Mouse (Mus musculus) heart, embryonic 13.5 days (tissue): Measurements from ENCODE around the gene Lrrc3. TPM values are rescaled to one million over a fixed set of nuclear protein-coding genes. Genes with fewer than 3 reads are reported as not detected.

Experiments used
- ATAC-seq: fragments of 200-750 bp; cut with Nextera tagmentation; 2 replicates; pipeline ENCODE4 v1.8.0; 2017; ENCODE audit warnings: moderate TSS enrichment; ENCODE audit not compliant: insufficient number of reproducible peaks, low FRiP score, low TSS enrichment; ENCODE audit errors: extremely low read depth
- H3K27ac ChIP-seq: fragments of 300-500 bp; sonication (generic); replicated peaks from 2 replicates; pipeline ENCODE4 v1.5.1; 2015; ENCODE audit warnings: moderate library complexity, mild to moderate bottlenecking, inconsistent platforms
- H3K27me3 ChIP-seq: fragments of 300-500 bp; sonication (generic); replicated peaks from 2 replicates; pipeline ENCODE4 v1.6.1; 2015; ENCODE audit warnings: mild to moderate bottlenecking, inconsistent platforms
- H3K36me3 ChIP-seq: fragments of 300-500 bp; sonication (generic); 2 replicates; pipeline ENCODE4 v1.6.1; 2015; ENCODE audit warnings: mild to moderate bottlenecking, inconsistent platforms
- H3K4me1 ChIP-seq: fragments of 300-500 bp; sonication (generic); 2 replicates; pipeline ENCODE4 v1.6.1; 2015; ENCODE audit warnings: inconsistent platforms
- H3K4me2 ChIP-seq: fragments of 300-500 bp; sonication (generic); 2 replicates; pipeline ENCODE4 v1.6.1; 2015; ENCODE audit warnings: inconsistent platforms, mild to moderate bottlenecking, moderate library complexity
- H3K4me3 ChIP-seq: fragments of 300-500 bp; sonication (generic); 2 replicates; pipeline ENCODE4 v1.5.1; 2015; ENCODE audit warnings: moderate library complexity, mild to moderate bottlenecking, inconsistent platforms
- H3K9ac ChIP-seq: fragments of 300-500 bp; sonication (generic); 2 replicates; pipeline ENCODE4 v1.6.1; 2015; ENCODE audit warnings: inconsistent platforms, mild to moderate bottlenecking, moderate library complexity
- H3K9me3 ChIP-seq: fragments of 300-500 bp; sonication (generic); 2 replicates; pipeline ENCODE4 v1.6.1; 2016; ENCODE audit warnings: inconsistent platforms
- WGBS: fragments of 180-500 bp; shearing (Covaris S2); methylation state at CpG from one replicate; pipeline ENCODE4 v1.1.7; 2015; ENCODE audit warnings: mixed read lengths; 5-methylcytosine and 5-hydroxymethylcytosine counted together
- polyA plus RNA-seq: library from polyadenylated mRNA; unstranded; fragments of >200 nt; fragmentation: Nextera tagmentation; extraction: Ambion mirVana; gene quantifications from 2 replicates; pipeline ENCODE4 v1.2.1, GENCODE M21; 2015

The Lrrc3 gene
- polyA plus RNA-seq, 1 experiment from 2014 or later, result 1.8 TPM

- Histone ChIP-seq H3K4me3 (peak overlapping the region; percentile 66), H3K9ac (peak overlapping the region; percentile 80), H3K27me3 (peaks cover 26% of the 10 kb centered on the region), H3K9me3 (0 out of 2 replicates have a peak, but pooled peaks cover 3% of the 10 kb centered on the region), H3K36me3 (no peaks in the 10 kb centered on the region), H3K4me1 (peaks cover 10% of the 10 kb centered on the region; the same call in 1 of the 2 replicates), H3K4me2 (peak overlapping the region; percentile 87), H3K27ac (no peak overlapping the region)
- ATAC-seq, result no peak
- WGBS, result 4% methylated on average over 14 of the region's 14 CpGs
Observed at GRCm38 (mm10) chr10:77901871-77902210, 495 bp downstream of the Lrrc3 start.

DNA sequence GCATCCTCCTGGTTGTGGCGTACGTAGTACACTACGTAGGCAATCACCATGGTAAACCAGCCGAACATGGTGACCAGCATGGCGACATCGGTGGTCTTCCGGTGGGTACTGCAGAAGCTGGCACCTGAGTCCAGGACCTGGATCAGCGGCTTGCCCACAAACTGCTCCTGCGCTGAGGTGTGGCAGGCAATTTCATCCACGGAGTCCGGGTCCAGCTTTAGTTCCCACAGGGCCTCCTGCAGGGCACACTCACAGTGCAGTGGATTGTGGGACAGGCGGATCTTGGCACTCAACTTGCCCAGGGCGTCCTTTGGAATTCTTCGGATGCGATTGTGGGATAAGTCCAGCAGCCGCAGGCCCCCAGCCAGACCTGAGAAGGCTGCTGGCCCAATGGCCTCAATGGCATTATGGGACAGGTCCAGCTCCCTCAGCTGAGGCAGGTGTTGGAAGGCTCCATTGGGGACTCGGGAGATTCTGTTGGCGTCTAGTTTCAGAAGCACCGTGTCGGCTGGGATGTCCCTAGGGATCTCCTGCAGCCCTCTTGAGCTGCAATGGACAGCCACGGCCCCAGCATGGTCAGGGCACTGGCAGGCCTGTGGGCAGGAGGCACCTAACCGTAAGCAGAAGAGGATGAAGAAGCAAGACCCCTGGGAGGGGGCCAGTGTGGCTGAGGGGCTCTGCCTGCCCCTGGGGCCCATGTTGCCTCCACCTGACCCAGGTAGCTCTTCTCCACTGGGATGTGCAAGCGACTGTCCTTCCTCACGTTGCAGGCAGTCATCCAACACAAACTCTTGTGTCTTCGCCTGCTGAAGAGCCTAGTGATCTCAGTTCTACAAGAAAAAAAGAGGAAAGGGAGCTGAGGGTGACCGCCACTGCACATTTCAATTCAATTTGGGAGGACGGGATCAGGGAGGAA lies 1.2 kb downstream of the Lrrc3 start:
- WGBS, result 81% methylated on average over 27 of the region's 27 CpGs
- no peaks in the 10 kb centered on the region for H3K36me3 ChIP-seq
- H3K27ac ChIP-seq, result no peak overlapping the region
- H3K4me2 ChIP-seq, result peak overlapping the region; percentile 87
- peaks cover 10% of the 10 kb centered on the region; the same call in 1 of the 2 replicates for H3K4me1 ChIP-seq
- H3K9ac ChIP-seq, result no peak overlapping the region
- no peak for ATAC-seq
- H3K4me3 ChIP-seq, result peak overlapping the region; percentile 66
- H3K9me3 ChIP-seq, result no peaks in the 10 kb centered on the region
- H3K27me3 ChIP-seq, result peaks cover 26% of the 10 kb centered on the region

GRCm38 (mm10) chr10:77900126-77900525 lies 2.2 kb downstream of the Lrrc3 start:
- Histone ChIP-seq H3K36me3 (no peaks in the 10 kb centered on the region), H3K4me1 (peaks cover 10% of the 10 kb centered on the region; the same call in 1 of the 2 replicates), H3K9me3 (no peaks in the 10 kb centered on the region), H3K27ac (no peak overlapping the region), H3K9ac (no peak overlapping the region), H3K4me3 (no peak overlapping the region), H3K4me2 (no peak overlapping the region), H3K27me3 (peaks cover 26% of the 10 kb centered on the region)
- ATAC-seq, result no peak
- 73% methylated on average over 7 of the region's 7 CpGs for WGBS

- no peaks in the 10 kb centered on the region for H3K36me3 ChIP-seq
- H3K27me3 ChIP-seq, result peaks cover 15% of the 10 kb centered on the region
- 40% methylated on average over 5 of the region's 5 CpGs for WGBS
- H3K9me3 ChIP-seq, result no peaks in the 10 kb centered on the region
- no peak overlapping the region for H3K27ac ChIP-seq
- H3K9ac ChIP-seq, result no peak overlapping the region
- no peak for ATAC-seq
- no peaks in the 10 kb centered on the region for H3K4me1 ChIP-seq
- H3K4me3 ChIP-seq, result no peak overlapping the region
- no peak overlapping the region for H3K4me2 ChIP-seq
Observed at GRCm38 (mm10) chr10:77895562-77895961, 6.8 kb downstream of the Lrrc3 start.

DNA sequence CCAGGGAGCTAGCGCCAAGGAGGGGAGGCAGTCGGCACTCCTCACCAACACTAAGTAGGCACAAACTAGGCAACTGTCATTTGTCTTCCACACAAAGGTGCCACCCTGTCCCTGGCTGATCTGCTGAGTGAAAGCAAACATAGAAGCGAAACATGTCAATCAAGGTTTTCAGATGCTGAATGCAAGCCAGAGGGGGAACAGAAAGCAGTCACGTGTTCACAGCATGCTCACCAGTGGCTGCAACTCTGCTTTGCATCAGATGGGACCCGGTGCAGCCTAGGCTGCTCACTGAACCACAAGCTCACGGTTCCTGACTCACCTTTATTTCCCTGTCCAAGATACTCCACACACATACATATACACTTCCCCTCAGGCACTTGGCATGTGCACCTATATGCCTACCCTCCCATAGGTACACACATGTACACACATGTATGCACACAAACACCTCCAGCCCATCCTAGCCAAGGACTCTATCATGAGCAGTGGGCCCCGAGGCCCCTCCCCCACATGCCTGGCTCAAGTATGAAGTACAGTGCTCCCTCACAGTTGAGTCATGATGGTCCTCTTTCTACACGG lies 11.3 kb downstream of the Lrrc3 start:
- no peak overlapping the region for H3K9ac ChIP-seq
- no peak overlapping the region for H3K27ac ChIP-seq
- WGBS, result 72% methylated on average over 8 of the region's 8 CpGs
- no peaks in the 10 kb centered on the region for H3K4me1 ChIP-seq
- H3K9me3 ChIP-seq, result 0 out of 2 replicates have a peak, but pooled peaks cover 5% of the 10 kb centered on the region
- peaks cover 15% of the 10 kb centered on the region for H3K27me3 ChIP-seq
- no peak overlapping the region for H3K4me3 ChIP-seq
- ATAC-seq, result no peak
- no peaks in the 10 kb centered on the region for H3K36me3 ChIP-seq
- H3K4me2 ChIP-seq, result no peak overlapping the region

DNA sequence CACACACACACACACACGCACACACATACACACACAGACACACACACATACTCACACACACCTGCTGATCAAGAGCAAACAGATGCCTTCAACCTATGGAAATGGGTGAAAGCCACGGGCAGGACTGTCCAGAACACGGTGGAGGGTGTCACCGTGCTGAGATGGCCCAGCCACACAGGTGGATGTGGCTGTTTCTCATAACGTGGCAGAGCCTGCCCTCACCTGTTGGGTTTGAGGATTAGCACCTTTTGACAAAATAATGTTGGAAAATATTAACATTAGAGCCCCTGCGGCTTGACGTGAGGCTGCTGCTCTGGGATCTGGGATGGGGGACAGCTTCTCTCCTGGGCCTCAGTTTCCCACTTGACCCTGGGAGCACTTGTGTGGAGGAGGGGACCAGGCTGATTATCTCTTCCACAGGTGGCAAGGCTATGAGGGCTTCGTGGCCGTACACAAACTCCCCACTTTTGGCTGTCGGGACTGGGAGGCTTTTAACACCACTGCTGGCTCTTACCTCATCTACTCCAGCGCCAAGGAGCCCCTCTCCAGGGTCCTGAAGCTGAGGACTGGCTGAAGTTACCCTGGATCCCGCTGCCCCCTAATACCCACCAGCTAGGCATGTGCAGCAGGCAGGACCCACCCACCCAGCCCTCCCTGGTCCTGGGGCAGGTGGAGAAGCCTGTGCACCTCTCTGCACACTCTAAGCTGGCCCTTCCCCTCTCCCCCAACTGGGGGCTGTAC lies 16.2 kb downstream of the Lrrc3 start:
- ATAC-seq, result no peak

DNA sequence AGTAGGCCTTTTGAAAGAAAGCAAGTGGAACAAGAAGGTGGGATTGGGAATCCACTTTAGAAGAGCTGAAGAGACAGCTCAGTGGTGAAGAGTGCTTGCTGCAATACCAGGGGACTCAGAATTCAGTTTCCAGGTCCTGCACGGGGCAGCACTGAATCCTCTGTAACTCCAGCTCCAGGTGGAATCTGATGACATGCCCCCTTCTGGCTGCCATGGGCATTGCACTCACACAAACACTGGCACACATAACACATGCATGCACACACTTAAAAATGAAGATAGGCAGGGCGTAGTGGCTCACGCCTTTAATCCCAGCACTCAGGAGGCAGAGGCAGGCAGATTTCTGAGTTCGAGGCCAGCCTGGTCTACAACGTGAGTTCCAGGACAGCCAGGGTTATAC lies 19.8 kb downstream of the Lrrc3 start:
- H3K4me3 ChIP-seq, result no peak overlapping the region
- peaks cover 12% of the 10 kb centered on the region for H3K27me3 ChIP-seq
- no peak overlapping the region for H3K4me2 ChIP-seq
- H3K27ac ChIP-seq, result no peak overlapping the region
- no peak overlapping the region for H3K9ac ChIP-seq
- no peaks in the 10 kb centered on the region for H3K36me3 ChIP-seq
- ATAC-seq, result no peak
- H3K4me1 ChIP-seq, result no peaks in the 10 kb centered on the region
- 78% methylated on average over 5 of the region's 5 CpGs for WGBS
- H3K9me3 ChIP-seq, result no peaks in the 10 kb centered on the region

More for the DNA sequence above, 16.2 kb downstream of the Lrrc3 start:
- H3K4me1 ChIP-seq, result no peaks in the 10 kb centered on the region
- H3K9me3 ChIP-seq, result 0 out of 2 replicates have a peak, but pooled peaks cover 5% of the 10 kb centered on the region
- H3K4me2 ChIP-seq, result no peak overlapping the region
- H3K4me3 ChIP-seq, result no peak overlapping the region
- H3K27me3 ChIP-seq, result peaks cover 17% of the 10 kb centered on the region
- no peak overlapping the region for H3K9ac ChIP-seq
- WGBS, result 41% methylated on average over 12 of the region's 12 CpGs
- no peaks in the 10 kb centered on the region for H3K36me3 ChIP-seq
- no peak overlapping the region for H3K27ac ChIP-seq

GRCm38 (mm10) chr10:77880305-77880704 lies 22.0 kb downstream of the Lrrc3 start:
- Histone ChIP-seq H3K4me1 (no peaks in the 10 kb centered on the region), H3K27ac (no peak overlapping the region), H3K4me2 (no peak overlapping the region), H3K9ac (no peak overlapping the region), H3K9me3 (no peaks in the 10 kb centered on the region), H3K4me3 (no peak overlapping the region), H3K27me3 (no peaks in the 10 kb centered on the region), H3K36me3 (no peaks in the 10 kb centered on the region)
- 43% methylated on average over 3 of the region's 3 CpGs for WGBS
- ATAC-seq, result no peak

DNA sequence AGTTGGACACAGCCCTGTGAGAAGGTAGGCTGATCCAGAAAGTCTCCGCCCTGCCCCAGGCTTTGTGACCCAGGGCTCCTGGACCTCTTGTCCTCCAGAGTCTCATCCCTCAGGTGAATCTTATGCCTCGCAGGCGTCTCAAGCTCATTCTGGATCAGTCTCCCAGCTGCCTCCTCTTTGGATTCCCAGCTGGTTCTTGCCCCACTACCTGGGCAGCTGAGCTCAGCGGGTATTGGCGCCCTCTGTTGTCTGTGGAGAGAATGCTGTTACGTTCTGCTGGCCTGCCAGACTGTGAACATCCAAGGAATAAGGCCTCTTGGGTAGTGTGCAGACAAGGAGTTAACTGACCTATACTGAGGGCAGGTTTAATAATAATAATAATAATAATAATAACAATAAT lies 23.4 kb downstream of the Lrrc3 start:
- H3K4me3 ChIP-seq, result no peak overlapping the region
- 64% methylated on average over 6 of the region's 6 CpGs for WGBS
- no peaks in the 10 kb centered on the region for H3K36me3 ChIP-seq
- H3K27me3 ChIP-seq, result no peaks in the 10 kb centered on the region
- H3K27ac ChIP-seq, result no peak overlapping the region
- no peak overlapping the region for H3K4me2 ChIP-seq
- no peak overlapping the region for H3K9ac ChIP-seq
- no peaks in the 10 kb centered on the region for H3K9me3 ChIP-seq
- H3K4me1 ChIP-seq, result no peaks in the 10 kb centered on the region
- no peak for ATAC-seq

DNA sequence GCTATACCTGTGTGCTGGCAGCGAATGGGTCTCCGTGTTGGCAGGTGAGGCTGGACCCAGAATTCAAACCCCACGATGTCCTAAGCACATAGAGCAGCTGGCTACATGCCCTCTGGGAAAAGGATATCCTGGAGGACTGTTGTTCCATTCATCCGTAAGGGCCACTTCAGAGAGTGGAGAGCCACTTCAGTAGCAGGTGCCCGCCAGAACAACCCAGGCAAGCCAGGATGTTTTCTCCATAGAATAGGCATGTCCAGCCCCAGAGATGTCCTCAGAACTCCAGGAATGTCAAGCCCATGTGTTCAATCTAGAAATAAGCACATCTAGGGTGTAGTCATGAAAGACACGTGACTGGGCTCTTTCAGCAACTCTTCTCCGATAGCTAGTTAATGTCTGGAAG lies 32.7 kb downstream of the Lrrc3 start:
- WGBS, result 67% methylated on average over 7 of the region's 7 CpGs
- no peak overlapping the region for H3K9ac ChIP-seq
- ATAC-seq, result no peak

DNA sequence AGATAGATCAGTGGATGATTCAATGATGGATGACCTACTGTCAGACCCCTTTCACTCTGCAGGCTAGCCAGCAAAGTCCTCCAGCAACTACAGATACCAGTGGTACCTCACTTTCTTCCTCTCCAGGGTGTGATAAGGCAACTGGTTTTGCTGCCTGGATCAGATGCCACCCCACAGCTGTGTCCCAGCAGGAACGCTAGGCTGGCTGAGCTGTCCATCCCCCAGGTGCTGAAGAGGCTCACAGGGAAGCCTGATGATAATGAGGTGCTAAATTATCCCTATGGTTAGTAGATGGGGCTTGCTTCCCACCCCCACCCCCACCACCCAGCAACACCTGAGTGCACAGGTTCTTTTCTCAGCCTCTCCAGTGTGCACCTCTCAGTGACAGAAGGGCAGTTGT lies 34.8 kb downstream of the Lrrc3 start:
- WGBS, result 6% methylated on average over 1 of the region's 1 CpGs
- Histone ChIP-seq H3K9ac (no peak overlapping the region), H3K36me3 (no peaks in the 10 kb centered on the region), H3K27ac (no peak overlapping the region), H3K4me3 (no peak overlapping the region), H3K4me1 (no peaks in the 10 kb centered on the region), H3K9me3 (no peaks in the 10 kb centered on the region), H3K4me2 (no peak overlapping the region), H3K27me3 (peaks cover 22% of the 10 kb centered on the region)
- no peak for ATAC-seq

More for the DNA sequence above, 32.7 kb downstream of the Lrrc3 start:
- Histone ChIP-seq H3K27ac (no peak overlapping the region), H3K4me2 (no peak overlapping the region), H3K9me3 (no peaks in the 10 kb centered on the region), H3K36me3 (no peaks in the 10 kb centered on the region), H3K4me1 (no peaks in the 10 kb centered on the region), H3K4me3 (no peak overlapping the region), H3K27me3 (peaks cover 13% of the 10 kb centered on the region; the same call in 1 of the 2 replicates)
